Mouse (Mus musculus) heart, embryonic 15.5 days (tissue): Measurements from ENCODE around the gene Mrpl17. TPM values are rescaled to one million over a fixed set of nuclear protein-coding genes. Genes with fewer than 3 reads are reported as not detected.

Experiments used
- ATAC-seq: fragments of 200-750 bp; cut with Nextera tagmentation; replicated peaks from 2 replicates; pipeline ENCODE4 v1.8.0; 2017; ENCODE audit warnings: low read depth, moderate TSS enrichment; ENCODE audit not compliant: insufficient number of reproducible peaks, insufficient read depth, low FRiP score
- H3K27ac ChIP-seq: fragments of 300-500 bp; sonication (generic); 2 replicates; pipeline ENCODE4 v1.5.1; 2015; ENCODE audit warnings: mild to moderate bottlenecking, inconsistent platforms
- H3K27me3 ChIP-seq: fragments of 300-500 bp; sonication (generic); 2 replicates; pipeline ENCODE4 v1.6.1; 2015; ENCODE audit warnings: inconsistent platforms
- H3K36me3 ChIP-seq: fragments of 300-500 bp; sonication (generic); 2 replicates; pipeline ENCODE4 v1.6.1; 2015; ENCODE audit warnings: mild to moderate bottlenecking, inconsistent platforms
- H3K4me1 ChIP-seq: fragments of 300-500 bp; sonication (generic); replicated peaks from 2 replicates; pipeline ENCODE4 v1.6.1; 2015; ENCODE audit warnings: inconsistent platforms
- H3K4me2 ChIP-seq: fragments of 300-500 bp; sonication (generic); 2 replicates; pipeline ENCODE4 v1.6.1; 2015; ENCODE audit warnings: inconsistent platforms, mild to moderate bottlenecking, moderate library complexity
- H3K4me3 ChIP-seq: fragments of 300-500 bp; sonication (generic); 2 replicates; pipeline ENCODE4 v1.5.1; 2015; ENCODE audit warnings: mild to moderate bottlenecking, inconsistent platforms
- H3K9ac ChIP-seq: fragments of 300-500 bp; sonication (generic); 2 replicates; pipeline ENCODE4 v1.6.1; 2015; ENCODE audit warnings: mild to moderate bottlenecking, inconsistent platforms
- H3K9me3 ChIP-seq: fragments of 300-500 bp; sonication (generic); replicated peaks from 2 replicates; pipeline ENCODE4 v1.6.1; 2016; ENCODE audit warnings: inconsistent platforms
- WGBS: fragments of 180-500 bp; shearing (Covaris S2); methylation state at CpG from one replicate; pipeline ENCODE4 v1.1.7; 2015; ENCODE audit warnings: mixed read lengths; 5-methylcytosine and 5-hydroxymethylcytosine counted together
- polyA plus RNA-seq: library from polyadenylated mRNA; unstranded; fragments of >200 nt; fragmentation: Nextera tagmentation; extraction: Ambion mirVana; gene quantifications from 2 replicates; pipeline ENCODE4 v1.2.1, GENCODE M21; 2015

Mrpl17 gene
- polyA plus RNA-seq, 1 experiment from 2014 or later, result 180 TPM

- H3K4me2 ChIP-seq, result no peak overlapping the region
- H3K27me3 ChIP-seq, result peaks cover 27% of the 10 kb centered on the region
- no peaks in the 10 kb centered on the region for H3K9me3 ChIP-seq
- no peak for ATAC-seq
- no peak overlapping the region for H3K4me3 ChIP-seq
- H3K27ac ChIP-seq, result no peak overlapping the region
- 87% methylated on average over 11 of the region's 11 CpGs for WGBS
- H3K9ac ChIP-seq, result no peak overlapping the region
- H3K36me3 ChIP-seq, result peaks cover 13% of the 10 kb centered on the region; the same call in 1 of the 2 replicates
- peaks cover 20% of the 10 kb centered on the region for H3K4me1 ChIP-seq
Observed at GRCm38 (mm10) chr7:105764331-105764730, 46.6 kb downstream of the Mrpl17 start.

GRCm38 (mm10) chr7:105762517-105763270, 48.2 kb downstream of the Mrpl17 start:
- ATAC-seq, result 0 out of 2 replicates have a peak, but pooled peaks have one; percentile 13
- WGBS, result 35% methylated on average over 55 of the region's 55 CpGs
- no peak overlapping the region for H3K27ac ChIP-seq
- H3K27me3 ChIP-seq, result peaks cover 27% of the 10 kb centered on the region
- H3K4me1 ChIP-seq, result peaks cover 11% of the 10 kb centered on the region
- H3K36me3 ChIP-seq, result peaks cover 17% of the 10 kb centered on the region; the same call in 1 of the 2 replicates
- H3K9me3 ChIP-seq, result no peaks in the 10 kb centered on the region
- H3K9ac ChIP-seq, result no peak overlapping the region
- H3K4me3 ChIP-seq, result peak overlapping the region; percentile 44
- peak overlapping the region; percentile 79 for H3K4me2 ChIP-seq

GRCm38 (mm10) chr7:105761813-105762484, 49.0 kb downstream of the Mrpl17 start:
- Histone ChIP-seq H3K4me3 (peak overlapping the region; percentile 44), H3K27me3 (peaks cover 27% of the 10 kb centered on the region), H3K4me2 (peak overlapping the region; percentile 79), H3K9ac (no peak overlapping the region), H3K27ac (no peak overlapping the region), H3K36me3 (peaks cover 22% of the 10 kb centered on the region; the same call in 1 of the 2 replicates), H3K4me1 (peaks cover 9% of the 10 kb centered on the region), H3K9me3 (no peaks in the 10 kb centered on the region)
- ATAC-seq, result no peak
- WGBS, result 27% methylated on average over 51 of the region's 51 CpGs

GRCm38 (mm10) chr7:105753281-105753680, 57.6 kb downstream of the Mrpl17 start:
- ATAC-seq, result no peak
- no peak overlapping the region for H3K27ac ChIP-seq
- H3K4me3 ChIP-seq, result no peak overlapping the region
- no peak overlapping the region for H3K9ac ChIP-seq
- H3K9me3 ChIP-seq, result no peaks in the 10 kb centered on the region
- H3K27me3 ChIP-seq, result no peaks in the 10 kb centered on the region
- WGBS, result 86% methylated on average over 10 of the region's 10 CpGs
- H3K4me1 ChIP-seq, result peaks cover 8% of the 10 kb centered on the region
- no peak overlapping the region for H3K4me2 ChIP-seq
- peaks cover 28% of the 10 kb centered on the region for H3K36me3 ChIP-seq

Other genes with a start within 250 kb of the Mrpl17 start
- gene Apbb1, start 229.4 kb downstream of the Mrpl17 start, polyA plus RNA-seq, result 40.4 and 49.2 TPM in 2 replicates
- 0.24 and 2.3 TPM in 2 replicates for gene Hpx, start 211.0 kb downstream of the Mrpl17 start, polyA plus RNA-seq
- 26.5 and 36.0 TPM in 2 replicates for gene Trim3, start 177.5 kb downstream of the Mrpl17 start, polyA plus RNA-seq
- gene Timm10b, start 171.0 kb downstream of the Mrpl17 start, polyA plus RNA-seq, result 138 and 156 TPM in 2 replicates
- gene Arfip2, start 170.7 kb downstream of the Mrpl17 start, polyA plus RNA-seq, result 42.6 and 50.8 TPM in 2 replicates
- 24.0 and 39.7 TPM in 2 replicates for gene Gm45799, start 170.5 kb downstream of the Mrpl17 start, polyA plus RNA-seq
- gene Dnhd1, start 160.3 kb downstream of the Mrpl17 start, polyA plus RNA-seq, result 0.72 and 0.91 TPM in 2 replicates
- gene Ilk, start 74.5 kb downstream of the Mrpl17 start, polyA plus RNA-seq, result 354 and 399 TPM in 2 replicates
- gene Rrp8, start 73.7 kb downstream of the Mrpl17 start, polyA plus RNA-seq, result 18.7 and 23.2 TPM in 2 replicates
- gene Taf10, start 66.7 kb downstream of the Mrpl17 start, polyA plus RNA-seq, result 90.0 and 105 TPM in 2 replicates
- gene Tpp1, start 58.9 kb downstream of the Mrpl17 start, polyA plus RNA-seq, result 72.8 and 77.1 TPM in 2 replicates
- 3.4 and 5.9 TPM in 2 replicates for gene Dchs1, start 23.4 kb downstream of the Mrpl17 start, polyA plus RNA-seq
- 0.28 and 0.68 TPM in 2 replicates for gene Gm4070, start 142.9 kb upstream of the Mrpl17 start, polyA plus RNA-seq